Mouse (Mus musculus) adrenal gland (tissue): Measurements from ENCODE around the gene Mb.

Experiments used
- intact Hi-C: fragments of 180-260 bp; cut with DNase I; formaldehyde crosslinking; loops from one replicate; pipeline ENCODE4 v1.15.1; 2025

Mb gene

GRCm38 (mm10) chr15:77029331-77029991, 21.0 kb downstream of the Mb start:
- intact Hi-C loops: no loop called here

- intact Hi-C loops: no loop called here
Measured at GRCm38 (mm10) chr15:77027675-77028074, 22.8 kb downstream of the Mb start.

- intact Hi-C loops: no loop called here
Measured at GRCm38 (mm10) chr15:77027117-77027516, 23.4 kb downstream of the Mb start.

DNA sequence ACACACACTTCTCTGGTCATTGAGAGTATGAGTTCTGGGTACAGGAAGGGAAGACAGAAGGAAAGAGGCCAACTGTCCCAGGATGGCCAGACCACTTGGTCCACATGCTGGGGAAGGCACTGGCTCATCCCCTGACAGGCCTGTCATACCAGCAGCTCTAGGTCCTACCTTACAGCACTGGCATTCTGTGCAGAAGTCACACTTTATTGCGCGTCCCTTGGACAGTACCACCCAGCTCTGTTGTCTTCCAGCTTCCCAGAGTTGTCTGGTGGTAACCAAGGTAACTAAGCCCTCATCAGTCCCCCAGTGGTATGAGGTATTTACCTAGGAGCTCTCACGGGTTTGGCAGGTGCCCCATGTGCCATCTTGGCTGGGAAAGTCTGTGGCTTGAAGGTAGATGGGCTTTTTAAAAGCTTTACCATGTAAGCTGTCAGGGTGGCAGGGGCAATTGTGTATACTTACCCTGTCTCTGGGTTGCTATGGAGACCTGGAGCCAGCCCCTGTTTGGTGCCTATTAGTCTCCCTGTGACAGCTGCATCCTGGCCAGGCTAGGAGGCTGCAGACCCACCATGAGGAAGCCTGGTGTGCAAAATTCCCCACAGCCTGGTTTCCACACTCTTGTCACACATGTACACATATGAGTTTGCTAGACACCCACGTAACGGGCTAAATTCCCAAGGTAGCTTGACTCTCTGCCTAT, 24.4 kb downstream of the Mb start:
- intact Hi-C loops: no loop called here

GRCm38 (mm10) chr15:77022401-77022957, 28.0 kb downstream of the Mb start:
- intact Hi-C loops: no loop called here

- intact Hi-C loops: no loop called here
Measured at GRCm38 (mm10) chr15:77021851-77022250, 28.6 kb downstream of the Mb start.

- intact Hi-C loops: no loop called here
Measured at GRCm38 (mm10) chr15:77021056-77021455, 29.4 kb downstream of the Mb start.

- intact Hi-C loops: no loop called here
Measured at GRCm38 (mm10) chr15:77020136-77020535, 30.3 kb downstream of the Mb start.

DNA sequence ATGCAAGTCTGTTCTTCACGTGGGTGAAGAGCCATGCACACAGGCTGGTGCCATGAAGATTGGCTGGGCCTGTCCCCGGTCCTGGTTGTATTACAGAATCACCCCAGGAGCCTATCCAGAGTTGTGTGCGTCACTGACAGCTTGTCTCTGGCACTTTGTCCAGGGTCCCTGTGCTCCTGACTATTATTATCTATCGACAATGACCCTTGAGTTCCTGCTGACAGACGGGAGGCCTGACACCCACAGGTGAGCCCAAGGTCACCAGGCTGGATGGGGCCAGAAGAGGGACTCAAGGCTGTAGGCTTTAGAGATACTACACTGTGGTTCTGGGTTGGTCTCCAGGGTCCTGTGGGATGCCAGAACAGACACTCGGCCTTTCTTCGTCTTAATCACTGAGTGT, 30.9 kb downstream of the Mb start:
- intact Hi-C loops: no loop called here

- intact Hi-C loops: no loop called here
Measured at GRCm38 (mm10) chr15:77018740-77019340, 31.6 kb downstream of the Mb start.

DNA sequence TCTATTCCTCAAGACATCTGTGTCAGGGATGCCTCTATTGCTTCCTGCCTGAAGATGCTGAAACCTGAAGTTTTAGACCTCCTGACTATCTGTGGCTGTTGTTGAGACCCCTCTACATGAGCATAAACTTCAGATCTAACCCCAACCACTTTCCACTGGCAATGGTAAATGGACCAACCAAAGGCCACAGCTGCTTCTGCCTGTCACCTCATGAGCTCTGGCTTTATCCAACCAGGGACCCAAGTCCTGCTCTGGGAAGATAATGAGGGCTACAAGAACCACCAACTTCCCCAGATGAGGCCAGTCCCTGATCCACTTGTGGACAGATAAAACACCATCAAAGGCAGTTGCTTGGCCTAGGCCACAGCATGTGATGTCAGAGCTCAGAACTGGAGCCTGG, 32.6 kb downstream of the Mb start:
- intact Hi-C loops: no loop called here

GRCm38 (mm10) chr15:77016509-77016908, 34.0 kb downstream of the Mb start:
- intact Hi-C loops: no loop called here

DNA sequence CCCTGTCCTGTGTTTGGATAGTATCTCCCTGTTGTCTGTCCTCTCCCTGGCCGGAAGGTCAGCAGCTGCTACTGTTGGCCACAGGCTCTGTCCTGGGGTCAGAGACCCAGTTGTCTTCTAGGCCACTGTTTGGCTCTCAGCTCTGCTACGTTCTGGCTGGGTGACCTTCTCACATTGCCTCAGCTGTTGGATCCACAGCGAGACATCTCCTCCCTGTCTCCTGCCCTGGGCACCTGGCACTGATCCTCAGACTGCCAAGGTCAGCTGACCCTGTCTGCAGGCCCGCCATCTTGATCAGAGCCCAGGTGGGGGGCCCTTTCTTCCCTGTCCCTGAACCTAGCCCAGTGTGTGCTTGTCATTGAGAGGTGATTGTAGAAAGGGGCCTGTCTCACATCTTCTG, 35.5 kb downstream of the Mb start:
- intact Hi-C loops: loop anchor here (5.0 kb wide), 1 partner anchor 38 kb away; no protein-coding TSS in a partner anchor

GRCm38 (mm10) chr15:77014431-77014830, 36.0 kb downstream of the Mb start:
- intact Hi-C loops: loop anchor here (5.0 kb wide), 1 partner anchor 37 kb away; no protein-coding TSS in a partner anchor

GRCm38 (mm10) chr15:77013753-77014241, 36.7 kb downstream of the Mb start:
- intact Hi-C loops: loop anchor here (5.0 kb wide), 1 partner anchor 36 kb away; no protein-coding TSS in a partner anchor

GRCm38 (mm10) chr15:77008851-77009250, 41.6 kb downstream of the Mb start:
- intact Hi-C loops: no loop called here

DNA sequence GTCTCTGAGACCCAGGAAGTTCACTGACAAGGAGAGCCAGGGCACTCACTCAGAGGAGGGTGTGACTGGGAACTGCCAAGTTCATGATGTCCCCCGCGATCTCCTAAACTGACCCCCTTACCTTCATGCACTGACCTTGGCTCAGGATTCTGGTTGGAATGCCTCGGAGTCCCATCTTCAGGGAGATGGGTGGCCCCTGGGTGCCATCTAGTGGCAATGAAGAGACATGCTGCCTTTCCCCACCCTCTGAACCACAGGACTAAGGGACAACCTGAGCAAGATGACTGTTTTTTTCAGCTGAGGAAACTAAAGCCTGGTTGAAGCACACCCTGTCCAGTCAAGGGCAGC, 46.6 kb downstream of the Mb start:
- intact Hi-C loops: no loop called here

DNA sequence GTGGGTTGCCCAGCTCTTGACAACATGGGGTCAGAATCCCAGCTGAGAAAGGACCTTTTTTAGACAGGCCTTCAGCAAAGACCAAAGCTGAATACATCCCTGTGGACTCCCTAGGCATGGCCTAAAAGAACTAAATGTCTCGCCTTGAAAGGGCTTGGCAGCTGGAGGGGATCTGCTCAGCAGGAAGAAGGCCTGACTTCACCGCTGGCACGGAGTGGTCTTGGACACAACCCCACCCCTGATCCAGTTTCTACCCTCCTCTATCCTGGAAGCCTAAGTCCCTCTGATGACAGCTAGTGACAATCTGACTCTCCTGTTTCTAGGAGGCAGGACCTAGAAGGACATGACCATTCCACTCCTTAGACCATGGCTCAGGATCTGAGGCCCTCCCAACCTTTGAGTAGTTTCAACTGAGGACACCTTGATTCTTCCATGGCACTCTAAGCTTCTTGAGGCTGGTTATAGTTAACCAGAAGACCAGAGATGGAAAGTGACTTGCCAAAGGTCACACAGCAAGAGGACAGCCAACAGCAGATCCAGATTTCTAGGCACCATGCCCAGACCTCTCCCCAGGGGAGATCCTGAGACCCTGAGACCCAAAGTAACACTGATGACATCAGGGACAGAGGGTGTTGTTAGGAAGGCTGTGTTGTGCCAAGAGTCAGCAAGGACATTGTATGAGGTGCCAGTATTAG, 47.1 kb downstream of the Mb start:
- intact Hi-C loops: no loop called here

DNA sequence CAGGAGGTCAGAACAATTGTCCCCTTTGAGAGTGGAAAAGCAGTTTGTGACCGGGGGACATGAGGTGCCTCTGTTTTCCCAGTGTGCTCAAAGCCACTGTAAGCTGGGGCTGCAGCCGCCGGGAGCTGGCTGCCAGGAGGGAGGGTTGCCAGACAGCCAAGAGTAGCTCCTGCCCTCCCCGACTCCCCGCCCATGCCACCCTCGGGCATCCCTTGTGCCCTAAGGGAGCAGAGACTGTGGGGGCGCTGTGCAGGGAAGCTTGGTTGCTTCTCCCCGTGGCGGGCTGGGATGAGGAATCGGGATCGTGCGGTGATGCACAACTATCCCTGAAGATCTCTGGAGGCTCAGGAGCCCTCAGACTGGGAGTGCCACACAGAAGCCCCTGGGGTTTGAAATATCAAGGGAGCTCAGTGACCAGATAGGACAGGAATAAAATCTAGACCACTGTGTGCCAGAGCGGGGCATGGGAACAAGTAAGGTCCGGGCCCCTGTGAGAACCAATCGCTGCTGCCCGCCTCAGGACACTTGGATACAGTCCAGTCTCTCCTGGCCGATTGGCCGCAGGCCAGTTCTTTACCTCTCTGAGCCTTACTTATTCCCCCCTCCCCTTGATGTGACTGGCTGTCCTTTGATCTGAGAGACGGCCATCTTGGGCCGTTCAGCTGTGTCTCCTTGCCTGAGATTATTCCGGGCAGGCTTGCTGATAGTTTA, 51.4 kb downstream of the Mb start:
- intact Hi-C loops: no loop called here

- intact Hi-C loops: no loop called here
Measured at GRCm38 (mm10) chr15:76998048-76998447, 52.4 kb downstream of the Mb start.

GRCm38 (mm10) chr15:76994413-76994812, 56.1 kb downstream of the Mb start:
- intact Hi-C loops: no loop called here
